Mouse (Mus musculus) megakaryocyte, embryonic 14.5 days (primary cell): Measurements from ENCODE around the gene Ripply2. TPM values are rescaled to one million over a fixed set of nuclear protein-coding genes. Genes with fewer than 3 reads are reported as not detected.

Experiments used
- H3K27me3 ChIP-seq: replicated peaks from 2 replicates; pipeline ENCODE3; 2012; ENCODE audit warnings: inconsistent platforms
- H3K36me3 ChIP-seq: replicated peaks from 2 replicates; pipeline ENCODE3; 2012; ENCODE audit warnings: low read length, inconsistent platforms, mixed read lengths
- H3K4me1 ChIP-seq: 2 replicates; pipeline ENCODE4 v1.6.1; 2012; ENCODE audit warnings: inconsistent platforms
- H3K4me3 ChIP-seq: replicated peaks from 2 replicates; pipeline ENCODE3; 2012; ENCODE audit warnings: moderate library complexity, mild to moderate bottlenecking, inconsistent platforms
- H3K9me3 ChIP-seq: 2 replicates; pipeline ENCODE4 v1.6.1; 2012; ENCODE audit warnings: inconsistent platforms
- FLI1 ChIP-seq: IDR thresholded peaks from 2 replicates; pipeline ENCODE4 v1.6.1; 2012; ENCODE audit warnings: low read length, inconsistent platforms, mixed read lengths
- GATA1 ChIP-seq: IDR thresholded peaks from 3 replicates; pipeline ENCODE4 v1.6.1; 2012; ENCODE audit warnings: mixed read lengths, low read length, inconsistent platforms, borderline replicate concordance
- polyA plus RNA-seq: library from polyadenylated mRNA; stranded (reverse); fragments of >175 nt; gene quantifications from 2 replicates; pipeline ENCODE4 v1.2.3, GENCODE M21; 2012; ENCODE audit warnings: low replicate concordance; ENCODE audit not compliant: insufficient read depth

Ripply2 gene
- polyA plus RNA-seq, 1 experiment = 0.84 TPM

DNA sequence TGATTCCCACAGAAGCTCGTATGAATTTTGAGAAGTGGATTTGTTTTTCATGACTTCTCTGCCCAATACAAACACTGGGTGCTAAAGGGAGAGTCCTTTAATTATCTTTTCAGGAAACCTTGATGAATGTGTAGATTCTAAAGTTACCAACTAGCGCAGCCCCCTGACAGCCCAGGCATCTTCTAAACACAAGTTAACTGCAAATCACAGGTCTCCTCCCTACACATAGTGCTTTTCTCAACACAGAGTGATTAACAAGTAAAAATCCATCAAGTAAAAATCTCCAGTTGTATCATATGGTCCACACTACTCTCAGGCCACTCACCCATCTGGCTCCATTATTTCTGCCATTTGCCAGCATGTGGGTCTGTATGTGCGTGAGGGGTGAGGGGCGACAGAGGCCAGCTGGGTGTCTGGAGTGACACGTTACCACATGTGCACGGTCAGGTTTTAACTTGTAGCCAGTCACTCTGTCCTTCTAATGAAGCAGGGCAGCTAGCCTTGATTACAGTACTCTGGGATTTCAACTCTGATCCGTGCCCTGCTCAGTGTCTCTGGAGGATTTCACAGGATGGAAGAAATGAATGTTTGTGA is 28.5 kb upstream of the Ripply2 start:
- Histone ChIP-seq H3K4me3 (no peak overlapping the region), H3K36me3 (no peaks in the 10 kb centered on the region), H3K27me3 (peaks cover 3% of the 10 kb centered on the region), H3K9me3 (no peaks in the 10 kb centered on the region), H3K4me1 (no peaks in the 10 kb centered on the region; the same call in 1 of the 2 replicates)
- no peak for TF ChIP-seq FLI1
- TF ChIP-seq GATA1 = no peak

DNA sequence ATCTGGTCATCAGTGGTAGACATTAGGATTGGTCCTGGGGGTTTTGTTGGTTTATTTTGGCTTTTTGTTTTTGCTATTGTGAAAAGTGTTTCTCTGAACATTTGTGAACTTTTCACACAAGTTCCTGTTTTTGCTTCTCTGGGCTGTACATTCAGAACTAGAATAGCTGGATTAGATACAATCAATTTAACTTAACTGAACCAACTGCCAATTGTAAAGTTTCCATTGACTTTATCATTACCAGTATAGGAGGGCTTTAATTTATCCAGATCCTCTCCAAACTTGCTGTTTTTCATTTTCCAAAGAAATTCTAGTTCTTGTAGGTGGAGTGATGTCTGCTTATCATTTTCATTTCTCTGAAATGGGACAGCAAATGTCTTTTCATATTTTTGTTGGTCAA is 25.5 kb upstream of the Ripply2 start:
- no peak overlapping the region for H3K4me3 ChIP-seq
- H3K9me3 ChIP-seq = no peaks in the 10 kb centered on the region
- H3K4me1 ChIP-seq = no peaks in the 10 kb centered on the region
- H3K36me3 ChIP-seq = no peaks in the 10 kb centered on the region
- TF ChIP-seq FLI1 (no peak), GATA1 (no peak)
- H3K27me3 ChIP-seq = peaks cover 3% of the 10 kb centered on the region

DNA sequence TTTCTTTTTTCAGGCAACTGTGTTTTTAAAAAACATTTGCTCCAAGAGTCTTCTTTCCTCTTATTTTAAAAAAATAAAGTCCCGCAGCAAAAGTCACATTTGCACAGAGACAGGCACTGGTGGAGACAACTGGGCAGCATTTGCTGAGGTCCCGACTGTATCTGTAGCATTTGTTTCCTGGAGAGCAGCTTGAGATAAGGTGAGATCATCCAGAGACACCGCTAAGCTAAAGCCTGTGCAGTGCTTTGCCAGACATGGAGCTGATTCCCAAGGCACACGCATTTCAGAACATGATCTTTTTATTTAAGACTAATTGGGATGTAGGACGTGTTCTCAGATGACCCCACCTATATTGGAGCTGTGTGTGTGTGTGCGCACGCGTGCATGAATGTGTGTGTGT is 23.6 kb upstream of the Ripply2 start:
- no peak overlapping the region for H3K4me3 ChIP-seq
- TF ChIP-seq FLI1 = no peak
- TF ChIP-seq GATA1 = no peak
- no peaks in the 10 kb centered on the region for H3K4me1 ChIP-seq
- H3K36me3 ChIP-seq = no peaks in the 10 kb centered on the region
- peaks cover 5% of the 10 kb centered on the region for H3K9me3 ChIP-seq
- H3K27me3 ChIP-seq = peaks cover 2% of the 10 kb centered on the region

DNA sequence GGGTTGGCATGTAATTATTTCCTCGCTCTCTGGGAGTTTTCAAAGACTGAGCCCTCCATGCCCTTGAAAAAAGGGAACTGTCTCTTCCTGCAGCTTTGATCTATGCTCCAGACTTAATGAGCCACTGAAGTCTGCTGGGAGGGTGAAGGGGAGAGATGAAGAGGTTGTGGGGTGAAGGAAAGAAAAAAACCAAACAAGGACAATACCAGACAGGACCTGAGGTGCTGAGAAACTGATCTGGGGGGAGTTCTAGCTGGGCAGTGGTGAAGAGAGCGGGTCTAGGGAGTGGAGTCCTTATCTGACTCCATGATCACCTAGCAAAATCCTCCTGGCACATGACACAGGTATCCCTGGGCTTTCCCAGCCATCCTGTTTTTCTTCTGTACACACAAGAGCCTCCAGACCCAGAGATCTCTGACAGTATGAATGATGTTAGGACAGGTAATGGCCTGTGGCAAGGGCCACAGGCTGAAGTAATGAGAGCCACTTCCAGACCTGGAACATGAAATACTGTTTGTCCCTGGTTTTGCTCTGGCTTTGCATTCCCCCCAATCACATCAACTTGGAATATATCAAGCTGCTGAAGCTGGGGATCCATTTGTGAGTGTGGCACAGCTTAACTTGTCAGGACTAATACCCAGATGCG is 18.2 kb upstream of the Ripply2 start:
- Histone ChIP-seq H3K4me1 (peaks cover 12% of the 10 kb centered on the region), H3K9me3 (peaks cover 5% of the 10 kb centered on the region), H3K4me3 (no peak overlapping the region), H3K36me3 (no peaks in the 10 kb centered on the region), H3K27me3 (no peaks in the 10 kb centered on the region)
- TF ChIP-seq FLI1 = no peak
- no peak for TF ChIP-seq GATA1

DNA sequence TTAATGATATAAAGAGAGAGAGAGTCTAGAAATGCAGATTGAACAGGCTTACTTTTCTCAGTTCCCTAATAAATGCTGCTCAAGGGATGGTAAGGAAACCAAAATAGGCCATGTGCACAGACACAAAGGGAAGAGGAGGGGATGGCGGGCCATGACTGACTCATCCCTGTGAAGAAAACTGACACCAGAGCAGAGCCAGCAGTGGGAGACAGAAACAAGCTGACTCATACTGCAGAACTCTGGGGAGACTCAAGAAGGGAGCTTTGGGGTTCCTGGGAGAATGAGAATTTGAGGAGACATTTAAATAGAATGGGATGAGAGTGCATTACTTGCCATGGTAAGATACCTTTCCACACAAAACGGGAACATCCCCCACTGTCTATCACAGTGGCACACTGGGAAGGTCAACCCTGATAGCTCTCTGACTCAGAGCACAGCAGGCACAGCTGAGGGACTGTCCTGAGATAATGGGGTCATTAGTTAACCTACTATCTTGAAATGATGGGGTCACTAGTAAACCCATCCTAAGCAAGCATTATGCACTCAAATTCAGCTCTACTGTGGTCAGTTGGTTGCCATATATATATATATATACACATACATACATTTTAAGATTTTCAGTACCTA is 15.3 kb upstream of the Ripply2 start:
- Histone ChIP-seq H3K27me3 (no peaks in the 10 kb centered on the region), H3K4me1 (peaks cover 12% of the 10 kb centered on the region), H3K4me3 (peak overlapping the region; percentile 78), H3K9me3 (peaks cover 5% of the 10 kb centered on the region), H3K36me3 (no peaks in the 10 kb centered on the region)
- TF ChIP-seq FLI1 (no peak), GATA1 (no peak)

DNA sequence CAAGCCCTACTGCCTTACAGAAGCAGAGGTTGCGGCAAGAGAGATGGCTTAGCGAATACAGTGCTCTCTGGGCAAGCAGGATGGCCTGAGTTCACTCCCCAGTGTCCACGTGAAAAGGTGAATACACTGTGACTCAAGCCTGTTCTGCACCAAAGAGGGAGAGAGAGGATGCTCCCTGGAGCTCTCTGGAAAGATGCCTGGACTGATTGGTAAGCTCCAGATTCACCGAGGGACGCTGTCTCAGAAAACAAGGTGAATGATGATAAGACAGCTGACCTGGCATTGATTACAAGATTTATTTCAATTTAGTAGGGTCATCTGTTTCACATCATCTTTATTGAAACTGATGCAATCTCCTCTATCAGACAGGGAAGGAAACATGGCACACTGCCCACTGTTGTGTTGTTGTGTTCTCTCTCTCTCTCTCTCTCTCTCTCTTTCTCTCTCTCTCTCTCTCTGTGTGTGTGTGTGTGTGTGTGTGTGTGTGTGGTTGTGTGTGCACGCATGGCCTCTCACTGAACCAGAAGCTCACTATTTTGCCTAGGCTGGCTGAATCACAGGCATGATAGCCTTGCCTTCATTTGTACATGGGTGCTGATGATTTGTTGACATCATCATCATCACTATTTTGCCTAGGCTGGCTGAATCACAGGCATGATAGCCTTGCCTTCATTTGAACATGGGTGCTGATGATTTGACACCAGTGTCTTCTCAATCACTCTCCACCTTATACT is 10.5 kb upstream of the Ripply2 start:
- no peaks in the 10 kb centered on the region for H3K36me3 ChIP-seq
- H3K9me3 ChIP-seq = no peaks in the 10 kb centered on the region
- H3K4me1 ChIP-seq = peaks cover 11% of the 10 kb centered on the region
- TF ChIP-seq GATA1 (no peak), FLI1 (no peak)
- H3K4me3 ChIP-seq = no peak overlapping the region
- peaks cover 2% of the 10 kb centered on the region for H3K27me3 ChIP-seq

DNA sequence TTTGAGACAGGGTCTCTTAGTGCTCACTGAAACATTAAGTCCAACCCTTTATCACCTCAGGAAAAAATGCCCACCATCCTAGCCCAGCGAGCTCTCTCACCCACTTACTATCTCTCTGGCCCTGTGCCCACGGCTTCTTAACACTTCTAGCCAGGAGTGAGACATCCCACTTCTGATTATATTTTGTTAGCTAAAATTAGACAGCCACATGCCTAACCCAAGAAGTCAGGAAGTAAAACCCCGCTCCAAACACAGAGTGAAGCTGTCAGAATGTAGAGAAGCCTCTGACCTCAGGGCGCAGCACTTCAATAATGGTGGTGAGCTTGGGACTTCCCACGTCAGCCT is 9.9 kb upstream of the Ripply2 start:
- Histone ChIP-seq H3K4me3 (no peak overlapping the region), H3K27me3 (peaks cover 4% of the 10 kb centered on the region), H3K36me3 (no peaks in the 10 kb centered on the region), H3K9me3 (no peaks in the 10 kb centered on the region), H3K4me1 (peaks cover 5% of the 10 kb centered on the region)
- TF ChIP-seq FLI1 (no peak), GATA1 (no peak)

DNA sequence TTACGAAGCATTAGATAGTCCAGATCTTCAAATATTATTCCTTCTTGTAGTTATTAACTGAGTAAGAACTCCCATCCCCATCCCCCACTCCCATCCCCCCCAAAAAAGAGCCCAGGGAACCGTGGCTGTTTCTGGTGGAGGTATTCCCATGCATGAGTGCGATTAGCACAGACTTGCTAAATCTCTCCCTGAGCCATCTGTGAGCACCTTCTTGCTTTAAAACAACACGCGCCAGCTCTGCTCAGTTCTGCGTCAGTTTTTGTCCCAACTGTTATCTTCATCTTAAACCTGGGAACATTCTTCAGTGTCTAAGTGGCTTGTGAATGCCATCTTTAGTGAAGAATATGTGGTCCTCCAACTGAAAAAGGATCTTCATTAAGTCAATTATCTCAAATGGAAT is 6.8 kb upstream of the Ripply2 start:
- TF ChIP-seq GATA1 = no peak
- no peak for TF ChIP-seq FLI1
- Histone ChIP-seq H3K4me3 (no peak overlapping the region), H3K36me3 (no peaks in the 10 kb centered on the region), H3K9me3 (no peaks in the 10 kb centered on the region), H3K27me3 (peaks cover 16% of the 10 kb centered on the region), H3K4me1 (no peaks in the 10 kb centered on the region; the same call in 1 of the 2 replicates)

DNA sequence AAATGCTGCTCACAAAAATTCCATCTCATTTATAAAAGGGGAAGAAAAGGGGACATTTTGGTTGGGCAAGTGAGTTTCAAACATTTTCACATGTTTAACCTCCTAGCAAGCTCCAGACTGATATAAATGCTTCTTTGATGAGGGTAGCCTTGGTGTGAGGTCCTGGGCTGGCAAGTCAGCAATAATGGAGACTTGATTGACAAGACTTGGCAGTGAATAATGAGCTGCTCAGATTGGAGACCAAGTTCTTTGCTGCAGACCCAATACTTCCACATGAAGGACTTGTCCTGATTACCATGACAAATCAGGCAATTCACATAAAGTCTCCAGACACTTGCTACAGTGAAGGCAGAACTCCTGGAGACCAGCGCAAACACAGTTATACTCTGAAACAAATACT is 6.4 kb upstream of the Ripply2 start:
- Histone ChIP-seq H3K4me1 (no peaks in the 10 kb centered on the region; the same call in 1 of the 2 replicates), H3K4me3 (no peak overlapping the region), H3K27me3 (peaks cover 19% of the 10 kb centered on the region), H3K36me3 (no peaks in the 10 kb centered on the region), H3K9me3 (no peaks in the 10 kb centered on the region)
- TF ChIP-seq GATA1 = no peak
- TF ChIP-seq FLI1 = no peak

DNA sequence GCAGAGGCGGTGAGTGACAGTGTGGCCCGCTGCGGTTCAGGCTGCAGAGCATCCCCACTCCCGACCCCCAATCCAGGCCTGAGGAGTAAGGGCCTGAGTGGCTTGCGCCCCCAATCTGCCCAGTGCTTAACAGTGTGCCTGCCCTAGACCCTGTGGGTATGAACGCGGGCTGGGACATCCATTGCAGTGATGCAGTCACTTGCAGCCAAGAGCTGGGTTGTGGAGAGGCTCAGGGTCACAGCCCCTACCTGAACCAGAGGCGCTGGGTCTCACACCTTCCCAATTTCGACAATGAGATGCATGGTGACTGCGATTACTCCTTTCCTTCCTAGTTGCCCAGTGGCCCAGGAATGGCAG is 579 bp downstream of the Ripply2 start:
- TF ChIP-seq FLI1 (no peak), GATA1 (no peak)
- H3K4me1 ChIP-seq = peaks cover 21% of the 10 kb centered on the region
- H3K4me3 ChIP-seq = peak overlapping the region; percentile 91
- peaks cover 56% of the 10 kb centered on the region for H3K27me3 ChIP-seq
- no peaks in the 10 kb centered on the region for H3K36me3 ChIP-seq
- no peaks in the 10 kb centered on the region for H3K9me3 ChIP-seq
